In the genomic region with DNA sequence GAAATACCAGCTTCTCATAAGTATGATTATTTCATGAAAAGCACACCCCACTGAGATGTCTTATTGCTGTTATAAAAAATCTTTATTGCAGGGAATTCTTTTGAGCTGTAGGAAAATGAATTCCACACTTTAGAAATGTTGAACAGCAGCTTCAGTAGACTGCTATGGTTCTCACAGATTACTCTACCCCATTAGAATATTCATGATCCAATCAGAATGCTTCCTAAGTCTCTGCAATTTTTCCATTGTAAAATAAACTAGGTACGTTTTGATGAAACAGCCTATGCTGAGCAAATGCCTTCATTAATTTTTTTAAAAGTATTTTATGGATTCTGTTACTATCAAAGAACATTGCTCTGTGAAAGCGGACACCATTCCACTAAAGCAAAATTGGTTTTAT, we compare ENCODE assay signal across 18 mouse cellular contexts.
"Had no signal": no experiment of that assay in that cellular context is flagged by ENCODE, and none has a peak within 500 bp of the region (broad histone marks: within the 10 kb centered on the region; RNA-seq: fewer than 3 reads in every experiment).

No protein-coding gene starts in this region.

- H3K9me3 ChIP-seq: midbrain, embryonic 10.5 days; midbrain, embryonic 12.5 days; neural tube, embryonic 13.5 days; neural tube, embryonic 15.5 days had no signal

- DNase-seq: lung, adult 18-20 months; lung, embryonic 14.5 days; lung, postnatal 10 days; lung, postnatal 4 days; midbrain, embryonic 14.5 days; retina, postnatal 1 day; right cerebral cortex, adult 18-20 months; right cerebral cortex, postnatal 25 days; right cerebral cortex, postnatal 4 days; spleen, adult 18-20 months; thymus, adult 18-20 months; thymus, postnatal 14 days; thymus, postnatal 36 days had no signal

- H3K36me3 ChIP-seq: midbrain, embryonic 10.5 days; midbrain, embryonic 12.5 days; neural tube, embryonic 13.5 days; neural tube, embryonic 15.5 days had no signal

- H3K27me3 ChIP-seq: midbrain, embryonic 12.5 days; neural tube, embryonic 13.5 days; neural tube, embryonic 15.5 days had no signal

- H3K4me2 ChIP-seq: lung, embryonic 14.5 days; midbrain, embryonic 12.5 days; neural tube, embryonic 13.5 days; neural tube, embryonic 15.5 days had no signal

- H3K27ac ChIP-seq: midbrain, embryonic 10.5 days; midbrain, embryonic 12.5 days; neural tube, embryonic 13.5 days; neural tube, embryonic 15.5 days had no signal

- H3K9ac ChIP-seq: lung, embryonic 14.5 days; midbrain, embryonic 12.5 days; neural tube, embryonic 13.5 days; neural tube, embryonic 15.5 days had no signal

- H3K4me1 ChIP-seq: midbrain, embryonic 10.5 days; midbrain, embryonic 12.5 days; neural tube, embryonic 13.5 days; neural tube, embryonic 15.5 days had no signal

- H3K4me3 ChIP-seq: midbrain, embryonic 10.5 days; midbrain, embryonic 12.5 days; myocyte; neural tube, embryonic 13.5 days; neural tube, embryonic 15.5 days had no signal
